11 mouse cellular contexts compared by ENCODE assay signal in the genomic region with DNA sequence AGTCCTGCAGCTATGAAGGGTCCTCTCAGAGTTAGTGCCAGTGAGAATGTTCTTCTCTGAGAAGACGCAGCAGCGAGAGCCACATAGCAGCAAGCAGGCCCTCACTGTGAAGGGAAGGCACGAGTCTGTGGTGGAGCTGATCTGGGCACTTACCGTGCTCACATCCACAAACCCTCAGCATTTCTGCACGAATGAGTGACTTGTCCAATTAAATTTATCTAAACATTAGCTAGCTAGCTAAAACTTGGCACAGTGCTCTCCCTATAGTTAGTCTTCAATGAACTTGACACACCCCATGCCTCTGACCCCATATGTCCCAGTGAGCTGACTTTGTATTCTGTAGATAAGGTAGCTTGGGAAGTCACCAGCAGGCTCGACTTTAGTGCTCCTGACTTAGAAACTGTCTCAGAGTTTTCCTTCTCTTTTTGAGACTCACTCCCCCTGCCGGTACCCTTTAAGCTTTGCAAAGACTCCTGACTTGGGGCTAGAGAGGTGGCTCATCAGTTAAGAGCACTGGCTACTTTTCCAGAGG. TPM values are rescaled to one million over a fixed set of nuclear protein-coding genes. Genes with fewer than 3 reads are reported as not detected.
DNase-seq lines count a peak whose midpoint lies in the region; ATAC-seq and TF ChIP-seq lines count a peak whose summit lies in the region.
"Had no signal": no experiment of that assay in that cellular context is flagged by ENCODE, and none has a peak within 500 bp of the region (broad histone marks: within the 10 kb centered on the region; RNA-seq: fewer than 3 reads in every experiment).

No protein-coding gene starts in this region.

- no peak for DNase-seq in forebrain, embryonic 10.5 days (ENCODE audit: extremely low spot score, low spot score)
- no peak for DNase-seq in forebrain, postnatal 0 days
- no peak for DNase-seq in embryonic facial prominence, embryonic 10.5 days (ENCODE audit: low spot score)
- peak; percentile 61 to 78 for DNase-seq in kidney, adult 8-10 months
- DNase-seq in lung, postnatal 36 days, result peak; percentile 40
- DNase-seq in frontal cortex, adult 2 months (ENCODE audit: extremely low spot score in 1 of 2, low spot score in 1 of 2), result no peak
- no peak for DNase-seq in gastrocnemius, postnatal 4 days (ENCODE audit: low spot score in 2 of 2)
- no peak for DNase-seq in left cerebral cortex, adult 18-20 months (ENCODE audit: low spot score in 2 of 2)
- DNase-seq: B cell, adult 2 months had no signal

- 80% methylated on average over 7 of the region's 7 CpGs for WGBS in forebrain, embryonic 10.5 days
- 77% methylated on average over 7 of the region's 7 CpGs for WGBS in forebrain, postnatal 0 days
- WGBS in embryonic facial prominence, embryonic 10.5 days, result 76% methylated on average over 7 of the region's 7 CpGs

- H3K36me3 ChIP-seq in forebrain, embryonic 10.5 days (replicated peaks), result peaks cover 15% of the 10 kb centered on the region
- no peaks in the 10 kb centered on the region for H3K36me3 ChIP-seq in forebrain, postnatal 0 days (ENCODE audit: insufficient read depth)
- H3K36me3 ChIP-seq in embryonic facial prominence, embryonic 10.5 days (replicated peaks), result peaks cover 8% of the 10 kb centered on the region; the same call in 1 of the 2 replicates

- no peak overlapping the region for H3K9ac ChIP-seq in forebrain, postnatal 0 days

- no peak for TF ChIP-seq CTCF in forebrain, postnatal 0 days (IDR thresholded peaks at IDR 0.05; ENCODE audit: low read depth)

- peak overlapping the region; percentile 26; the same call in 1 of the 2 replicates for H3K27ac ChIP-seq in forebrain, embryonic 10.5 days
- H3K27ac ChIP-seq in forebrain, postnatal 0 days (ENCODE audit: low read depth, low read length), result no peak overlapping the region
- peak overlapping the region; percentile 48; the same call in 1 of the 2 replicates for H3K27ac ChIP-seq in embryonic facial prominence, embryonic 10.5 days (replicated peaks)

- H3K27me3 ChIP-seq in forebrain, embryonic 10.5 days (ENCODE audit: poor library complexity, severe bottlenecking), result no peaks in the 10 kb centered on the region
- no peaks in the 10 kb centered on the region for H3K27me3 ChIP-seq in forebrain, postnatal 0 days (ENCODE audit: insufficient read depth, low read length)
- no peaks in the 10 kb centered on the region for H3K27me3 ChIP-seq in embryonic facial prominence, embryonic 10.5 days (replicated peaks; ENCODE audit: low read depth, poor library complexity, severe bottlenecking)

- H3K4me3 ChIP-seq in forebrain, embryonic 10.5 days, result no peak overlapping the region
- no peak overlapping the region for H3K4me3 ChIP-seq in forebrain, postnatal 0 days (ENCODE audit: low read depth, low read length)
- no peak overlapping the region for H3K4me3 ChIP-seq in embryonic facial prominence, embryonic 10.5 days
- H3K4me3 ChIP-seq: myocyte had no signal

- H3K4me1 ChIP-seq in forebrain, embryonic 10.5 days, result peaks cover 32% of the 10 kb centered on the region
- no peaks in the 10 kb centered on the region for H3K4me1 ChIP-seq in forebrain, postnatal 0 days (ENCODE audit: insufficient read depth)
- H3K4me1 ChIP-seq in embryonic facial prominence, embryonic 10.5 days, result peaks cover 29% of the 10 kb centered on the region

- no peak overlapping the region for H3K4me2 ChIP-seq in forebrain, postnatal 0 days (ENCODE audit: low read depth)

- H3K9me3 ChIP-seq in forebrain, embryonic 10.5 days, result no peaks in the 10 kb centered on the region
- no peaks in the 10 kb centered on the region for H3K9me3 ChIP-seq in forebrain, postnatal 0 days (ENCODE audit: low read length)
- H3K9me3 ChIP-seq in embryonic facial prominence, embryonic 10.5 days, result no peaks in the 10 kb centered on the region

- no peak for ATAC-seq in forebrain, postnatal 0 days

RNA-seq across cellular contexts. Expression of a gene that starts 39.7 kb away (rescaled TPM):
- polyA plus RNA-seq in forebrain, embryonic 10.5 days (2016; fragmentation: Nextera tagmentation; extraction: Ambion mirVana), result 0.14 TPM in 1 of 2 replicates, not detected in the other
- not detected in 2 replicates for total RNA-seq in forebrain, postnatal 0 days (2014; rRNA removed)
- polyA plus RNA-seq in forebrain, postnatal 0 days (2015; fragmentation: Nextera tagmentation; extraction: Ambion mirVana), result not detected in 2 replicates
- 0.13 and 0.21 TPM in 2 replicates for polyA plus RNA-seq in embryonic facial prominence, embryonic 10.5 days (2016; fragmentation: Nextera tagmentation; extraction: Ambion mirVana)
- not detected in 2 replicates for polyA plus RNA-seq in frontal cortex, adult 2 months (2012; rRNA removed)
- not detected for total RNA-seq in gastrocnemius, postnatal 4 days (2021)
- not detected for total RNA-seq in left cerebral cortex, adult 18-20 months (2021)
- total RNA-seq: heart, postnatal 36 days had no signal
- polyA plus RNA-seq: myocyte had no signal

RNA-seq across cellular contexts. Expression of a gene that starts 57.9 kb away (rescaled TPM):
- 5.0 and 5.3 TPM in 2 replicates for polyA plus RNA-seq in forebrain, embryonic 10.5 days (2016; fragmentation: Nextera tagmentation; extraction: Ambion mirVana)
- total RNA-seq in forebrain, postnatal 0 days (2014; rRNA removed), result 3.7 and 5.3 TPM in 2 replicates
- polyA plus RNA-seq in forebrain, postnatal 0 days (2015; fragmentation: Nextera tagmentation; extraction: Ambion mirVana), result 1.5 and 2.1 TPM in 2 replicates
- polyA plus RNA-seq in embryonic facial prominence, embryonic 10.5 days (2016; fragmentation: Nextera tagmentation; extraction: Ambion mirVana), result 4.1 and 5.4 TPM in 2 replicates
- polyA plus RNA-seq in frontal cortex, adult 2 months (2012; rRNA removed), result 1.3 TPM in 2 replicates
- total RNA-seq in gastrocnemius, postnatal 4 days (2021), result 1 to 10 TPM; 9.1 TPM
- total RNA-seq in left cerebral cortex, adult 18-20 months (2021), result 1 to 10 TPM; 1.9 to 2.3 TPM

RNA-seq across cellular contexts. Expression of a gene that starts 59.0 kb away (rescaled TPM):
- polyA plus RNA-seq in forebrain, embryonic 10.5 days (2016; fragmentation: Nextera tagmentation; extraction: Ambion mirVana), result 35.0 and 36.0 TPM in 2 replicates
- total RNA-seq in forebrain, postnatal 0 days (2014; rRNA removed), result 10.1 and 12.4 TPM in 2 replicates
- polyA plus RNA-seq in forebrain, postnatal 0 days (2015; fragmentation: Nextera tagmentation; extraction: Ambion mirVana), result 12.0 and 14.4 TPM in 2 replicates
- polyA plus RNA-seq in embryonic facial prominence, embryonic 10.5 days (2016; fragmentation: Nextera tagmentation; extraction: Ambion mirVana), result 32.6 and 33.3 TPM in 2 replicates
- polyA plus RNA-seq in frontal cortex, adult 2 months (2012; rRNA removed), result 7.9 and 9.3 TPM in 2 replicates
- total RNA-seq in gastrocnemius, postnatal 4 days (2021), result 10 to 100 TPM in 1 of 2 experiments, 1 to 10 TPM in 1; 8.1 to 10.4 TPM
- total RNA-seq in left cerebral cortex, adult 18-20 months (2021), result 1 to 10 TPM; 6.5 to 7.1 TPM

Comparison
In these comparisons a context has a peak if more than half of its experiments do, and no peak if none do; other contexts are left out.
1. DNase-seq: peak in kidney, adult 8-10 months (2 of 2) and lung, postnatal 36 days (single experiment); none in forebrain, embryonic 10.5 days (single experiment), forebrain, postnatal 0 days (single experiment), embryonic facial prominence, embryonic 10.5 days (single experiment), frontal cortex, adult 2 months (0 of 2), gastrocnemius, postnatal 4 days (0 of 2) and left cerebral cortex, adult 18-20 months (0 of 2).